In genomic region chr11:68545172-68545571, GRCm38 (mm10) we compare ENCODE assay signal across 23 mouse cellular contexts. TPM values are rescaled to one million over a fixed set of nuclear protein-coding genes. Genes with fewer than 3 reads are reported as not detected.
DNase-seq lines count a peak whose midpoint lies in the region; ATAC-seq lines count a peak whose summit lies in the region.
"Had no signal": no experiment of that assay in that cellular context is flagged by ENCODE, and none has a peak within 500 bp of the region (broad histone marks: within the 10 kb centered on the region; RNA-seq: fewer than 3 reads in every experiment).

No protein-coding gene starts in this region.

- 39% methylated on average over 7 of the region's 7 CpGs for WGBS in heart, embryonic 11.5 days (ENCODE audit: insufficient replicate concordance)
- 29% methylated on average over 7 of the region's 7 CpGs for WGBS in heart, embryonic 15.5 days

- no peak overlapping the region for H3K4me2 ChIP-seq in heart, embryonic 11.5 days
- H3K4me2 ChIP-seq in heart, embryonic 15.5 days, result no peak overlapping the region
- H3K4me2 ChIP-seq: embryonic facial prominence, embryonic 15.5 days; hindbrain, embryonic 14.5 days; intestine, embryonic 15.5 days had no signal

- no peak overlapping the region for H3K4me3 ChIP-seq in heart, embryonic 11.5 days (ENCODE audit: low read depth, low read length)
- no peak overlapping the region for H3K4me3 ChIP-seq in heart, embryonic 15.5 days
- H3K4me3 ChIP-seq: embryonic facial prominence, embryonic 15.5 days; erythroblast, embryonic 14.5 days; forebrain, embryonic 10.5 days; gastrocnemius, adult 2 months; hindbrain, embryonic 10.5 days; intestine, embryonic 15.5 days had no signal

- DNase-seq in heart, postnatal 36 days, result no peak
- DNase-seq in kidney, adult 9 months, result peak; percentile 24
- DNase-seq in kidney, adult 8-10 months, result no peak
- no peak for DNase-seq in right cerebral cortex, postnatal 10 days (ENCODE audit: low spot score in 2 of 2)
- DNase-seq in adrenal gland, postnatal 36 days, result no peak
- DNase-seq: cerebellum, adult 11 months; cerebellum, adult 8-10 months; gastrocnemius, postnatal 25 days had no signal

- peak overlapping the region; percentile 59 for H3K27ac ChIP-seq in heart, embryonic 11.5 days (ENCODE audit: low read depth, low read length)
- peak overlapping the region; percentile 68 for H3K27ac ChIP-seq in heart, embryonic 15.5 days
- H3K27ac ChIP-seq: embryonic facial prominence, embryonic 15.5 days; forebrain, embryonic 10.5 days; hindbrain, embryonic 10.5 days; hindbrain, embryonic 14.5 days; intestine, embryonic 15.5 days had no signal

- 0 out of 2 replicates have a peak overlapping the region, but pooled peaks have one; percentile 16 for H3K9ac ChIP-seq in heart, embryonic 11.5 days (ENCODE audit: low read depth, low read length)
- no peak overlapping the region for H3K9ac ChIP-seq in heart, embryonic 15.5 days
- H3K9ac ChIP-seq: embryonic facial prominence, embryonic 15.5 days; hindbrain, embryonic 14.5 days; intestine, embryonic 15.5 days had no signal

- H3K27me3 ChIP-seq in heart, embryonic 11.5 days (ENCODE audit: control insufficient read depth, insufficient read depth, low read length), result no peaks in the 10 kb centered on the region
- H3K27me3 ChIP-seq in heart, embryonic 15.5 days, result no peaks in the 10 kb centered on the region
- H3K27me3 ChIP-seq: embryonic facial prominence, embryonic 15.5 days; intestine, embryonic 15.5 days had no signal

- H3K36me3 ChIP-seq in heart, embryonic 11.5 days (ENCODE audit: control insufficient read depth, insufficient read depth, low read length), result no peaks in the 10 kb centered on the region
- no peaks in the 10 kb centered on the region for H3K36me3 ChIP-seq in heart, embryonic 15.5 days
- H3K36me3 ChIP-seq: embryonic facial prominence, embryonic 15.5 days; forebrain, embryonic 10.5 days; hindbrain, embryonic 10.5 days; intestine, embryonic 15.5 days had no signal

- H3K9me3 ChIP-seq in heart, embryonic 11.5 days (replicated peaks; ENCODE audit: control insufficient read depth, low read length), result no peaks in the 10 kb centered on the region
- no peaks in the 10 kb centered on the region for H3K9me3 ChIP-seq in heart, embryonic 15.5 days (replicated peaks)
- H3K9me3 ChIP-seq: embryonic facial prominence, embryonic 15.5 days; forebrain, embryonic 10.5 days; hindbrain, embryonic 10.5 days; intestine, embryonic 15.5 days had no signal

- intact Hi-C loops in heart, postnatal 36 days (cut with DNase I), result loop anchor here (2.0 kb wide), 1 partner anchor 16 kb away; no protein-coding TSS in a partner anchor

- peaks cover 18% of the 10 kb centered on the region for H3K4me1 ChIP-seq in heart, embryonic 11.5 days (ENCODE audit: control insufficient read depth, insufficient read depth, low read length)
- H3K4me1 ChIP-seq in heart, embryonic 15.5 days (replicated peaks), result peaks cover 22% of the 10 kb centered on the region

- no peak for ATAC-seq in heart, embryonic 11.5 days (replicated peaks; ENCODE audit: insufficient number of reproducible peaks, low FRiP score, low TSS enrichment)
- ATAC-seq in heart, embryonic 15.5 days (replicated peaks; ENCODE audit: insufficient number of reproducible peaks, insufficient read depth, low FRiP score, low read depth), result no peak
- ATAC-seq: forebrain, embryonic 14.5 days; intestine, embryonic 15.5 days had no signal

RNA-seq across cellular contexts. Expression of gene Mfsd6l, which starts 10.8 kb away (rescaled TPM):
- 0.17 TPM in 1 of 2 replicates, not detected in the other for polyA plus RNA-seq in heart, embryonic 11.5 days (2014; fragmentation: Nextera tagmentation; extraction: Ambion mirVana)
- not detected for total RNA-seq in heart, postnatal 36 days (2021)
- polyA plus RNA-seq in heart, embryonic 15.5 days (2015; fragmentation: Nextera tagmentation; extraction: Ambion mirVana), result 0.19 TPM in 1 of 2 replicates, not detected in the other
- not detected for total RNA-seq in adrenal gland, postnatal 36 days (2021)
- total RNA-seq: common myeloid progenitor, adult 5-6 weeks; gastrocnemius, postnatal 25 days; granulocyte monocyte progenitor cell, adult 5-6 weeks had no signal
- polyA plus RNA-seq: erythroblast, embryonic 14.5 days; forebrain, embryonic 14.5 days; hindbrain, embryonic 14.5 days had no signal

RNA-seq across cellular contexts. Expression of gene Ccdc42, which starts 41.6 kb away (rescaled TPM):
- 0.29 and 0.58 TPM in 2 replicates for polyA plus RNA-seq in heart, embryonic 11.5 days (2014; fragmentation: Nextera tagmentation; extraction: Ambion mirVana)
- total RNA-seq in heart, postnatal 36 days (2021), result not detected
- polyA plus RNA-seq in heart, embryonic 15.5 days (2015; fragmentation: Nextera tagmentation; extraction: Ambion mirVana), result 1.0 and 1.4 TPM in 2 replicates
- not detected for total RNA-seq in adrenal gland, postnatal 36 days (2021)
- total RNA-seq: adrenal gland, adult 2 months; adrenal gland, postnatal 25 days; common myeloid progenitor, adult 5-6 weeks; ES-E14; gastrocnemius, adult 2 months; gastrocnemius, postnatal 25 days; granulocyte monocyte progenitor cell, adult 5-6 weeks had no signal
- polyA plus RNA-seq: adrenal gland, adult 2 months; embryonic facial prominence, embryonic 15.5 days; erythroblast, embryonic 14.5 days had no signal

RNA-seq across cellular contexts. Expression of gene Pik3r6, which starts 42.4 kb away (rescaled TPM):
- polyA plus RNA-seq in heart, embryonic 11.5 days (2014; fragmentation: Nextera tagmentation; extraction: Ambion mirVana), result 1.6 and 2.5 TPM in 2 replicates
- 1 to 10 TPM; 4.6 to 6.3 TPM for total RNA-seq in heart, postnatal 36 days (2021)
- 4.3 and 7.1 TPM in 2 replicates for polyA plus RNA-seq in heart, embryonic 15.5 days (2015; fragmentation: Nextera tagmentation; extraction: Ambion mirVana)
- total RNA-seq in adrenal gland, postnatal 36 days (2021), result 1 to 10 TPM; 2.3 to 3.7 TPM
